Mouse (Mus musculus): ENCODE data around the gene Myo5a.

Myo5a gene

GRCm38 (mm10) chr9:75071706-75072192 lies 934 bp downstream of the Myo5a start:
- DNase-seq (ENCODE audit: low spot score in 2 of 2) = no peak

GRCm38 (mm10) chr9:75072361-75072760 lies 1.5 kb downstream of the Myo5a start:
- no peak for DNase-seq (ENCODE audit: low spot score in 2 of 2)

DNA sequence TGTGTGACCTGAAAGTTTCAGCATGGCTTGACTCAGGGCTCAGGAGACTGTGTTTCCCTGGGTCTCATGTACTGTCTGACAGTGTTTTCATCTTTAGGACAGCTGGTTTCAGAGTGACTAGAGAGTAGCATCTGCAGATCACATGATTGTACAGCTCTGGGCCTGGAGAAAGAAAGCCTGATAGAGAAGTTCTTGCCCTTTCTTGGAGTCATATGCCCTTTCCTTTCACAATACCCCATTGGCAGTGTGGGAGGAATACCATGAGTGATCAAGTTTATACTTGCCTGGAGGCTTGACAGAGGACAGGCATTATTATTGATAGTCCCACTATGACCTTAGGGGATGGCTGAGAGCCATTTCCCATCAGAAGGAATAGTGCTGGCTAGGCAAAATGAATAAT lies 6.4 kb downstream of the Myo5a start:
- no peak for DNase-seq (ENCODE audit: low spot score in 2 of 2)

DNA sequence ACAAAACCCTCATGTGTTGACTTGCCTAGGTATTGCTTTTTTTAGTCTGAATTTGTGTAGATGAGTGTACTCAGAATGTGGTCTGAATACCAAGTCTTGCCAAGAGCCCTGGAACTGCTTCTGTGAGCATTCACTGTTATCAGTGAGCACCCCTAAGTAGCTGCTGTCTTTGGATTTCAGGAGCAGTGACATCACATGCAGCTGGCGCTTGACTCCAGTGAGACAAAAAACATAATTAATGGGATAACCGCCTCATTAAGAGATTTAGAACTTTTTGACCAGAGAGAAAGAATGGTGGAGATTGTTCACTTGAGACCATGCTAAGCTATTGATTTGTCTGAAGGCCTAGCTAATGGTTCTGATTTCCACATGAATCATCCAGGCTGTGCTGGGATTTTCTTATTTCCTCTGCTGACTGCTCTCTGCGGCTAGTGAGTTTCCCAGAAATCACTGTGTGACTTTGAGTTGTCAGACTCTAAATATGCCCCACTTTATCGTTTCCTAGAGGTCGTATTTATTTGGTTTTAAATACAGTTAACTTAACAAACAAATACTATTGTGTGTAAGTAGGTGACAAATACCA lies 14.5 kb downstream of the Myo5a start:
- no peak for DNase-seq (ENCODE audit: low spot score in 2 of 2)

DNA sequence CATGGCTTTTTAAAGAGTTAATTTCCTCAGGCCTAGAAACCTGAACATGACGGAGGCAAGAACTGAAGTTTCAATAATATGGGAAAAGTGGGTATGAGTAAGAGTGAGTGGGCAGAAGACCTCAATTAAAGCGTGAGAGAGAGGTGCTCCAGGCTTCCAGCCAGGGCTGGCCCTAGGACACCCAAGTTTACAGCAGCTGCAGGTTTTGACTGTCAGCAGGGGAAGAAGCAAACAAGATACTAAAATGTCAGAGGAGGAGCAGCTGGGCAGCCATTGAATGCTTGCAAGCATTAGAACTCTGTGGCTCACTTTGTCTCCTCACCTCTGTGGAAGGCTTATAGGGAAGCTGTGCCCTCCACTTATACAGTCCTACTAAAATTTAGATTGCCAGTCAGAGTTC lies 17.0 kb downstream of the Myo5a start:
- no peak for DNase-seq (ENCODE audit: low spot score in 2 of 2)

- no peak for DNase-seq (ENCODE audit: low spot score in 2 of 2)
Observed at GRCm38 (mm10) chr9:75089285-75089684, 18.5 kb downstream of the Myo5a start.

DNA sequence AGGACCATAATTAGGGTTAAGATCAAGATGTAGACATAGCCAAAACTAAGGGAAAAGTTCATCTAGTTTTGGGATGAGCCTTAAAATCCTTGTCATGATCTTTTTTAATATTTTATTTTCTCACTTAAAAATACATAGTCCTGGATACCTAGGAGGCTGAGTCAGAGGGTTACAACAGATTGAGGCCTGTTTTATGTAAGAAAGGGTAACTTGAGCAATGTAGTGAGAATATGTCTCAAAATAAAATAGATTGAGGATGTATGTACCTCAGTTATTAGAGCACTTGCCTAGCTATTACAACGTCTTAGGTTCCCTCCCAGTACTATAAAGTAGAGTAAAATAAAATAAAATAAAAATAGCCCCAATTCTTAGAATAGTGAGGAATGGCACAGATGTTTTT lies 21.3 kb downstream of the Myo5a start:
- DNase-seq (ENCODE audit: low spot score in 2 of 2) = no peak

GRCm38 (mm10) chr9:75094762-75095161 lies 23.9 kb downstream of the Myo5a start:
- DNase-seq (ENCODE audit: low spot score in 2 of 2) = no peak

- no peak for DNase-seq (ENCODE audit: low spot score in 2 of 2)
Observed at GRCm38 (mm10) chr9:75098937-75099336, 28.1 kb downstream of the Myo5a start.

GRCm38 (mm10) chr9:75100157-75100781 lies 29.5 kb downstream of the Myo5a start:
- DNase-seq (ENCODE audit: low spot score in 2 of 2) = no peak

GRCm38 (mm10) chr9:75102131-75102530 lies 31.3 kb downstream of the Myo5a start:
- no peak for DNase-seq (ENCODE audit: low spot score in 2 of 2)

- DNase-seq (ENCODE audit: low spot score in 2 of 2) = no peak
Observed at GRCm38 (mm10) chr9:75116571-75117177, 45.9 kb downstream of the Myo5a start.

- DNase-seq (ENCODE audit: low spot score in 2 of 2) = no peak
Observed at GRCm38 (mm10) chr9:75121126-75121525, 50.3 kb downstream of the Myo5a start.

DNA sequence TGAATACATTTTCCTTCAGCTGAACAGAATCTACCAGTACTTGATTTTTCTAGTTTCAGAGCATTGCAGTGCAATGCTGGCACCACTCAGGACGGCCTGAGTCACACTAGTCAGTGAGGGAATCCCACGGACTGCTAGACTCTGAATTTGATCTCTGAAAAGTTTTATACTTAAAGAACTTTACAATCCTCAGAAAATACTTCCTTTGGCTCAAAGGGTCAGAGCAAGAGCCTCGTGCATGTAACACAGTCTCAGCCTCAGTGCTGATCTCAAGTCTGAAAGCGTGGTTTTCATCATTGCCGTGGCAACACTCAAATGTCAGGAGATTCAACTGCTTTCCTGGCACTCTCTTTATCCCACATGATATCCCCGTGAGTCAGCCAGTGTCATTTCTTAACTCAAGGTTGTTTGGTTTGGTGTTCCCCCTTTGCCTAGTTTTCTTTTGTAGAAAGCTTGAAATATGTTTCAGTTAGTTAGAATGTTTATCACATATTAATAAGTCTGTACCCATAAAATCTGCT lies 53.4 kb downstream of the Myo5a start:
- no peak for DNase-seq (ENCODE audit: low spot score in 2 of 2)

GRCm38 (mm10) chr9:75130553-75130952 lies 59.7 kb downstream of the Myo5a start:
- DNase-seq (ENCODE audit: low spot score in 2 of 2) = no peak

DNA sequence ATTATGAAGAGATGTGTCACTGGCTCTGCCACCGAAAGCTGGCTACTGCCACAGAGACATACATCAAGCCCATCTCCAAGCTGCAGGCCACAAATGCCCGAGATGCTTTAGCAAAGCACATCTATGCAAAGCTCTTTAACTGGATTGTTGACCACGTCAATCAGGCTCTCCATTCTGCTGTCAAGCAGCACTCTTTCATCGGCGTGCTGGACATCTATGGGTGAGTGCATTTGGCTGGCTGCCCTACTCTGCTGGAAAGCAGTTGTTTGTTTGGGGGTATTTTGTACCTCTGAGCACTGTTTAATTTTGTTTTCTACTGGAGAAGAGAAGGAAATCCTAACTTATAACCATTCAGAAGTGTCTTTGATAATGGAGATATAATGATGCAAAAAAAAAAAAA lies 76.1 kb downstream of the Myo5a start:
- no peak for DNase-seq (ENCODE audit: low spot score in 2 of 2)

DNA sequence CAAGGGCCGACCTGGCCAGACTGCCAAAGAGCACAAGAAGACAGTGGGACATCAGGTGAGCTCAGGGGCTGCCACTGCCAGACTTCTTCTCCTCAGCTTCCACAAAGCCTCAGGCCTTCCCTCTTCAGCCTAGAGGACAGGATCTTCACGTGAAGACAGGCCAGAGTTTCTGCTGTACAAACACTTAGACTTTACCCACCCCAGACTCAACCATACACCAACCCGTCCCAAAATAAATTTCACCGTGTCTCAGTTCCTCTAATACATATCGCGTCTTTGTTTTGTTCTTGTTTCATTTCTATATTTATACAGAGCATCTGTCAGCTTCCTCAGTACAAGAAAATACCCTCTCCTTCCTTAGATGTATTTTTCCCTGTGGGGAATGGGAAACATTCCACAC lies 89.7 kb downstream of the Myo5a start:
- no peak for DNase-seq (ENCODE audit: low spot score in 2 of 2)

- DNase-seq (ENCODE audit: low spot score in 2 of 2) = no peak
Observed at GRCm38 (mm10) chr9:75163650-75164049, 92.8 kb downstream of the Myo5a start.

DNA sequence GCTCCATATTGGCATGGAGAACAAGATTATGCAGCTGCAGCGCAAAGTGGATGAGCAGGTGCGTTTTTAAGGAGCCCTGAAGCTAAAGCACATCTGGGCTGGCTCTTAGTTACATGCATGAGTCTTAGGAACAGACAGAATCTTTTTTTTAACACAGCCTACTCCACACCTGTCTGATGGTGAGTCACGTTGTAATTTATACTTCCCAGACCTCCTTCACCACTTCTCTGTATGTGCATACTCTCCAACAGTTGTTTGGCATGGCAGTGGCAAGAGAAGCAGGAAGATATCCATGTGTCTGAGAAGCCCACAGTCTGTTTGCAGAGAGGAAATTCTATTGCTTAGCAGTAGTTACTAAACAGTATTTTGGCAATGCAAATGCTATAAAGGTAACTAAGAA lies 100.9 kb downstream of the Myo5a start:
- no peak for DNase-seq (ENCODE audit: low spot score in 2 of 2)

- DNase-seq (ENCODE audit: low spot score in 2 of 2) = no peak
Observed at GRCm38 (mm10) chr9:75187646-75188260, 116.9 kb downstream of the Myo5a start.

DNA sequence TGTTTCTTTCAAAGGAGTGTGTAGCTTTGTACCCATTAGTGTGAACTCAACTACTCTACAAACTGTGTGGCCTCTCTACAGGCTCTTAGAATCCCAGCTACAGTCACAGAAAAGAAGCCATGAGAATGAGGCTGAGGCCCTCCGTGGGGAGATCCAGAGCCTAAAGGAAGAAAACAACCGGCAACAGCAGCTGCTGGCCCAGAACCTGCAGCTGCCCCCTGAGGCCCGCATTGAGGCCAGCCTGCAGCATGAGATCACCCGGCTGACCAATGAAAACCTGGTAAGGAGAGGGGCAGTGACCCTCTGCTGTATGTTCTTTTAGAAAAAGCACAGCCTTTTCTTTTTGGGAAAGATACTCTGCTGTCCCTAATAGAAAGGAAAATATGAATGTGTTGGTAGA lies 123.0 kb downstream of the Myo5a start:
- no peak for DNase-seq (ENCODE audit: low spot score in 2 of 2)

- no peak for DNase-seq (ENCODE audit: low spot score in 2 of 2)
Observed at GRCm38 (mm10) chr9:75196335-75196734, 125.5 kb downstream of the Myo5a start.

GRCm38 (mm10) chr9:75197297-75197696 lies 126.5 kb downstream of the Myo5a start:
- DNase-seq (ENCODE audit: low spot score in 2 of 2) = peak in 1 of 2 experiments; percentile 29
